Mouse (Mus musculus) neural tube, embryonic 15.5 days (tissue): ENCODE results near the gene Palld. TPM values are rescaled to one million over a fixed set of nuclear protein-coding genes. Genes with fewer than 3 reads are reported as not detected.

ENCODE experiments used
- ATAC-seq: fragments of 200-750 bp; cut with Nextera tagmentation; 2 replicates; pipeline ENCODE4 v1.8.0; 2017; ENCODE audit warnings: mild to moderate bottlenecking, moderate TSS enrichment, moderate library complexity; ENCODE audit not compliant: low FRiP score
- H3K27ac ChIP-seq: fragments of 300-500 bp; sonication (generic); replicated peaks from 2 replicates; pipeline ENCODE4 v1.5.1; 2015; ENCODE audit warnings: mild to moderate bottlenecking, inconsistent platforms
- H3K27me3 ChIP-seq: fragments of 300-500 bp; sonication (generic); replicated peaks from 2 replicates; pipeline ENCODE4 v1.6.1; 2015; ENCODE audit warnings: inconsistent platforms
- H3K36me3 ChIP-seq: fragments of 300-500 bp; sonication (generic); 2 replicates; pipeline ENCODE4 v1.6.1; 2015; ENCODE audit warnings: inconsistent platforms
- H3K4me1 ChIP-seq: fragments of 300-500 bp; sonication (generic); 2 replicates; pipeline ENCODE4 v1.6.1; 2015; ENCODE audit warnings: inconsistent platforms
- H3K4me2 ChIP-seq: fragments of 300-500 bp; sonication (generic); 2 replicates; pipeline ENCODE4 v1.6.1; 2015; ENCODE audit warnings: inconsistent platforms, mild to moderate bottlenecking, moderate library complexity
- H3K4me3 ChIP-seq: fragments of 300-500 bp; sonication (generic); replicated peaks from 2 replicates; pipeline ENCODE4 v1.5.1; 2015; ENCODE audit warnings: mild to moderate bottlenecking, inconsistent platforms
- H3K9ac ChIP-seq: fragments of 300-500 bp; sonication (generic); replicated peaks from 2 replicates; pipeline ENCODE4 v1.6.1; 2015; ENCODE audit warnings: mild to moderate bottlenecking, inconsistent platforms
- H3K9me3 ChIP-seq: fragments of 300-500 bp; sonication (generic); replicated peaks from 2 replicates; pipeline ENCODE4 v1.6.1; 2016; ENCODE audit warnings: inconsistent platforms
- WGBS: fragments of 180-500 bp; shearing (Covaris S2); methylation state at CpG from one replicate; pipeline ENCODE4 v1.1.7; 2015; ENCODE audit warnings: mixed read lengths; 5-methylcytosine and 5-hydroxymethylcytosine counted together
- polyA plus RNA-seq: library from polyadenylated mRNA; unstranded; fragments of >200 nt; fragmentation: Nextera tagmentation; extraction: Ambion mirVana; gene quantifications from 2 replicates; pipeline ENCODE4 v1.2.1, GENCODE M21; 2015

Palld gene
- polyA plus RNA-seq, 1 experiment from 2014 or later, result 16.0 TPM

GRCm38 (mm10) chr8:61664162-61664561 is 238.3 kb downstream of the Palld start:
- Histone ChIP-seq H3K4me1 (no peaks in the 10 kb centered on the region), H3K4me2 (no peak overlapping the region), H3K9me3 (no peaks in the 10 kb centered on the region), H3K27me3 (no peaks in the 10 kb centered on the region), H3K9ac (no peak overlapping the region), H3K36me3 (no peaks in the 10 kb centered on the region), H3K4me3 (no peak overlapping the region), H3K27ac (no peak overlapping the region)
- ATAC-seq, result no peak
- 87% methylated on average over 6 of the region's 6 CpGs for WGBS

GRCm38 (mm10) chr8:61662829-61663228 is 239.7 kb downstream of the Palld start:
- no peak overlapping the region for H3K4me2 ChIP-seq
- no peak overlapping the region for H3K9ac ChIP-seq
- no peaks in the 10 kb centered on the region for H3K4me1 ChIP-seq
- ATAC-seq, result no peak
- no peak overlapping the region for H3K27ac ChIP-seq
- H3K27me3 ChIP-seq, result no peaks in the 10 kb centered on the region
- 90% methylated on average over 4 of the region's 4 CpGs for WGBS
- H3K4me3 ChIP-seq, result no peak overlapping the region
- H3K36me3 ChIP-seq, result no peaks in the 10 kb centered on the region
- no peaks in the 10 kb centered on the region for H3K9me3 ChIP-seq

GRCm38 (mm10) chr8:61661611-61662010 is 240.9 kb downstream of the Palld start:
- no peak overlapping the region for H3K4me2 ChIP-seq
- no peaks in the 10 kb centered on the region for H3K27me3 ChIP-seq
- H3K4me3 ChIP-seq, result no peak overlapping the region
- no peaks in the 10 kb centered on the region for H3K4me1 ChIP-seq
- no peaks in the 10 kb centered on the region for H3K9me3 ChIP-seq
- no peaks in the 10 kb centered on the region for H3K36me3 ChIP-seq
- ATAC-seq, result no peak
- no peak overlapping the region for H3K9ac ChIP-seq
- 89% methylated on average over 5 of the region's 5 CpGs for WGBS
- H3K27ac ChIP-seq, result no peak overlapping the region

- H3K27ac ChIP-seq, result no peak overlapping the region
- 94% methylated on average over 5 of the region's 5 CpGs for WGBS
- no peaks in the 10 kb centered on the region for H3K4me1 ChIP-seq
- no peaks in the 10 kb centered on the region for H3K27me3 ChIP-seq
- H3K9me3 ChIP-seq, result no peaks in the 10 kb centered on the region
- H3K4me2 ChIP-seq, result no peak overlapping the region
- no peak for ATAC-seq
- H3K36me3 ChIP-seq, result no peaks in the 10 kb centered on the region
- no peak overlapping the region for H3K4me3 ChIP-seq
- no peak overlapping the region for H3K9ac ChIP-seq
These were observed 241.5 kb downstream of the Palld start for GRCm38 (mm10) chr8:61660961-61661360.

GRCm38 (mm10) chr8:61651955-61652354 is 250.5 kb downstream of the Palld start:
- whole genome bisulfite sequencing, result 88% methylated on average over 6 of the region's 6 CpGs
- no peaks in the 10 kb centered on the region for H3K9me3 ChIP-seq
- H3K27me3 ChIP-seq, result no peaks in the 10 kb centered on the region
- no peaks in the 10 kb centered on the region for H3K4me1 ChIP-seq
- no peak overlapping the region for H3K9ac ChIP-seq
- ATAC-seq, result no peak
- no peak overlapping the region for H3K27ac ChIP-seq
- no peak overlapping the region for H3K4me3 ChIP-seq
- no peak overlapping the region for H3K4me2 ChIP-seq
- no peaks in the 10 kb centered on the region for H3K36me3 ChIP-seq

GRCm38 (mm10) chr8:61646195-61646835 is 256.2 kb downstream of the Palld start:
- Histone ChIP-seq H3K36me3 (no peaks in the 10 kb centered on the region), H3K4me1 (no peaks in the 10 kb centered on the region), H3K4me3 (no peak overlapping the region), H3K9ac (no peak overlapping the region), H3K4me2 (no peak overlapping the region), H3K27ac (no peak overlapping the region), H3K9me3 (no peaks in the 10 kb centered on the region), H3K27me3 (no peaks in the 10 kb centered on the region)
- 85% methylated on average over 8 of the region's 8 CpGs for WGBS
- ATAC-seq, result no peak

- 91% methylated on average over 6 of the region's 6 CpGs for WGBS
- H3K9ac ChIP-seq, result no peak overlapping the region
- ATAC-seq, result no peak
- H3K27ac ChIP-seq, result no peak overlapping the region
- H3K4me3 ChIP-seq, result no peak overlapping the region
- H3K4me1 ChIP-seq, result no peaks in the 10 kb centered on the region
- H3K36me3 ChIP-seq, result no peaks in the 10 kb centered on the region
- no peaks in the 10 kb centered on the region for H3K27me3 ChIP-seq
- H3K9me3 ChIP-seq, result no peaks in the 10 kb centered on the region
- H3K4me2 ChIP-seq, result no peak overlapping the region
These were observed 256.8 kb downstream of the Palld start for GRCm38 (mm10) chr8:61645642-61646041.

- 87% methylated on average over 3 of the region's 3 CpGs for WGBS
- peaks cover 5% of the 10 kb centered on the region; the same call in 1 of the 2 replicates for H3K4me1 ChIP-seq
- ATAC-seq, result no peak
- H3K36me3 ChIP-seq, result no peaks in the 10 kb centered on the region
- no peaks in the 10 kb centered on the region for H3K9me3 ChIP-seq
- H3K4me3 ChIP-seq, result no peak overlapping the region
- no peak overlapping the region for H3K4me2 ChIP-seq
- H3K27me3 ChIP-seq, result no peaks in the 10 kb centered on the region
- no peak overlapping the region for H3K27ac ChIP-seq
- no peak overlapping the region for H3K9ac ChIP-seq
These were observed 259.3 kb downstream of the Palld start for GRCm38 (mm10) chr8:61643215-61643614.

- no peak overlapping the region for H3K9ac ChIP-seq
- no peaks in the 10 kb centered on the region for H3K27me3 ChIP-seq
- no peak for ATAC-seq
- WGBS, result 80% methylated on average over 4 of the region's 4 CpGs
- H3K9me3 ChIP-seq, result no peaks in the 10 kb centered on the region
- no peak overlapping the region for H3K4me2 ChIP-seq
- H3K4me3 ChIP-seq, result no peak overlapping the region
- H3K27ac ChIP-seq, result no peak overlapping the region
- H3K36me3 ChIP-seq, result no peaks in the 10 kb centered on the region
- peaks cover 5% of the 10 kb centered on the region; the same call in 1 of the 2 replicates for H3K4me1 ChIP-seq
These were observed 260.1 kb downstream of the Palld start for GRCm38 (mm10) chr8:61642358-61642847.

GRCm38 (mm10) chr8:61639596-61639995 is 262.9 kb downstream of the Palld start:
- H3K4me1 ChIP-seq, result peaks cover 5% of the 10 kb centered on the region; the same call in 1 of the 2 replicates
- H3K9ac ChIP-seq, result no peak overlapping the region
- no peaks in the 10 kb centered on the region for H3K36me3 ChIP-seq
- no peak overlapping the region for H3K4me3 ChIP-seq
- 76% methylated on average over 2 of the region's 2 CpGs for WGBS
- ATAC-seq, result no peak
- no peak overlapping the region for H3K4me2 ChIP-seq
- H3K9me3 ChIP-seq, result no peaks in the 10 kb centered on the region
- H3K27me3 ChIP-seq, result no peaks in the 10 kb centered on the region
- no peak overlapping the region for H3K27ac ChIP-seq

- 64% methylated on average over 3 of the region's 3 CpGs for WGBS
- H3K27me3 ChIP-seq, result no peaks in the 10 kb centered on the region
- no peaks in the 10 kb centered on the region for H3K36me3 ChIP-seq
- H3K4me3 ChIP-seq, result no peak overlapping the region
- ATAC-seq, result no peak
- H3K9ac ChIP-seq, result no peak overlapping the region
- peaks cover 5% of the 10 kb centered on the region; the same call in 1 of the 2 replicates for H3K4me1 ChIP-seq
- no peak overlapping the region for H3K27ac ChIP-seq
- no peak overlapping the region for H3K4me2 ChIP-seq
- no peaks in the 10 kb centered on the region for H3K9me3 ChIP-seq
These were observed 263.5 kb downstream of the Palld start for GRCm38 (mm10) chr8:61639008-61639407.

- Histone ChIP-seq H3K9me3 (no peaks in the 10 kb centered on the region), H3K27me3 (no peaks in the 10 kb centered on the region), H3K36me3 (no peaks in the 10 kb centered on the region), H3K9ac (no peak overlapping the region), H3K4me3 (no peak overlapping the region), H3K4me1 (peaks cover 5% of the 10 kb centered on the region; the same call in 1 of the 2 replicates), H3K27ac (no peak overlapping the region), H3K4me2 (no peak overlapping the region)
- no peak for ATAC-seq
- 95% methylated on average over 4 of the region's 4 CpGs for WGBS
These were observed 264.8 kb downstream of the Palld start for GRCm38 (mm10) chr8:61637736-61638135.
